Mouse (Mus musculus) lung, postnatal 0 days (tissue): ENCODE data around the gene Strc.

Experiments used
- CTCF ChIP-seq: IDR thresholded peaks from 2 replicates; pipeline ENCODE4 v1.5.1; 2016; ENCODE audit warnings: antibody characterized with exemption, mild to moderate bottlenecking
- EP300 ChIP-seq: IDR thresholded peaks from 2 replicates; pipeline ENCODE4 v1.6.1; 2016; ENCODE audit warnings: antibody characterized with exemption, mild to moderate bottlenecking, control low read depth

- TF ChIP-seq CTCF (no peak), EP300 (no peak)
Measured at GRCm38 (mm10) chr2:121418476-121418875, 31.5 kb upstream of the Strc start.
